Mouse (Mus musculus) olfactory bulb, adult 2 months (tissue): ENCODE data around the gene Gm11639.
"Not testable (repeated sequence)": the region's sequence is repeated elsewhere in the genome, so short reads cannot be mapped to it uniquely, and the experiment has no call there.

Source experiments
- CTCF ChIP-seq: fragments of 200-500 bp; IDR thresholded peaks from 2 replicates; pipeline ENCODE4 v1.5.1; 2012; ENCODE audit warnings: low read depth, mild to moderate bottlenecking, low read length, moderate library complexity; ENCODE audit not compliant: insufficient read depth
- POLR2A ChIP-seq: fragments of 200-500 bp; IDR thresholded peaks from 2 replicates; pipeline ENCODE4 v1.6.1; 2012; ENCODE audit warnings: mild to moderate bottlenecking, low read depth, low read length, moderate library complexity; ENCODE audit not compliant: insufficient read depth

DNA sequence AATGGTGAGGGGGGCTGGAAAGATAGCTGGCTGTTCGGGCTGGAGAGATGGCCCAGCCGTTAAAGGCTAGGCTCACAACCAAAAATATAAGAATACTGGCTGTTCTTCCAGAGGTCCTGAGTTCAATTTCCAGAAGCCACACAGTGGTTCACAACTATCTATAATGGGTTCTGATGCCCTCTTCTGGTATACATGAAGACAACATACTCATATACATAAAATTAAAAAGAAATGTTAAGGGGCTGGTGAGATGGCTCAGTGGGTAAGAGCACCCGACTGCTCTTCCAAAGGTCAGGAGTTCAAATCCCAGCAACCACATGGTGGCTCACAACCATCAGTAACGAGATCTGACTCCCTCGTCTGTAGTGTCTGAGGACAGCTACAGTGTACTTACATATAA lies 436.3 kb downstream of the Gm11639 start:
- not testable (repeated sequence) for TF ChIP-seq CTCF, POLR2A
